Comparison of ENCODE assay signal across 9 mouse cellular contexts in genomic region chr1:156263352-156263751, GRCm38 (mm10). TPM values are rescaled to one million over a fixed set of nuclear protein-coding genes. Genes with fewer than 3 reads are reported as not detected.
DNase-seq lines count a peak whose midpoint lies in the region; ATAC-seq and TF ChIP-seq lines count a peak whose summit lies in the region.
"Had no signal": no experiment of that assay in that cellular context is flagged by ENCODE, and none has a peak within 500 bp of the region (broad histone marks: within the 10 kb centered on the region; RNA-seq: fewer than 3 reads in every experiment).

No protein-coding gene starts in this region.

- H3K4me1 ChIP-seq in embryonic fibroblast, embryonic 13.5 days (ENCODE audit: control insufficient read depth, insufficient read depth, low read length) = no peaks in the 10 kb centered on the region

- peak; percentile 71 for DNase-seq in 3T3-L1 (ENCODE audit: low read depth, low spot score)
- peak; percentile 22 for DNase-seq in CD4-positive helper T cell, adult 2 months (ENCODE audit: low read depth, low spot score)
- peak; percentile 66 for DNase-seq in brain, embryonic 14.5 days (ENCODE audit: low read depth)
- DNase-seq in kidney, postnatal 14 days = peak; percentile 69
- DNase-seq in lung, adult 18-20 months = peak; percentile 40 to 49
- peak; percentile 66 for DNase-seq in right cerebral cortex, postnatal 4 days

- H3K4me3 ChIP-seq in embryonic fibroblast, embryonic 13.5 days (ENCODE audit: insufficient read depth, low read length) = no peak overlapping the region

- TF ChIP-seq POLR2A in brain, embryonic 14.5 days (IDR thresholded peaks at IDR 0.05; ENCODE audit: borderline replicate concordance, extremely low read depth, insufficient read depth, insufficient read length, poor library complexity, severe bottlenecking) = no peak
- no peak for TF ChIP-seq POLR2A in embryonic fibroblast, embryonic 13.5 days (IDR thresholded peaks at IDR 0.05; ENCODE audit: low read depth, low read length)

- peak; percentile 91 for TF ChIP-seq CTCF in brain, embryonic 14.5 days (IDR thresholded peaks at IDR 0.05; ENCODE audit: borderline replicate concordance, extremely low read depth, insufficient read depth, insufficient read length)
- peak; percentile 67; the same call in 1 of the 2 replicates for TF ChIP-seq CTCF in embryonic fibroblast, embryonic 13.5 days (IDR thresholded peaks at IDR 0.05; ENCODE audit: borderline replicate concordance, insufficient read depth, low read length)

- H3K27ac ChIP-seq in embryonic fibroblast, embryonic 13.5 days (ENCODE audit: insufficient read depth, low read length) = no peak overlapping the region

- ATAC-seq in activated CD4-positive, CD25-positive, alpha-beta regulatory T cell, adult 4 months = no peak

RNA-seq across cellular contexts. Expression of gene Tdrd5, which starts 40.1 kb away (rescaled TPM):
- 0.91 and 1.1 TPM in 2 replicates for polyA plus RNA-seq in brain, embryonic 14.5 days (2012; rRNA removed)
- 0.72 TPM in 1 of 2 replicates, not detected in the other for polyA plus RNA-seq in embryonic fibroblast, embryonic 13.5 days (2011; ENCODE audit: insufficient read length, low read depth, missing spikeins)
- polyA plus RNA-seq in activated CD4-positive, CD25-positive, alpha-beta regulatory T cell, adult 4 months (2017; shearing (Covaris generic)) = not detected

RNA-seq across cellular contexts. Expression of gene Nphs2, which starts 47.2 kb away (rescaled TPM):
- polyA plus RNA-seq in brain, embryonic 14.5 days (2012; rRNA removed) = 0.05 TPM in 2 replicates
- polyA plus RNA-seq in embryonic fibroblast, embryonic 13.5 days (2011; ENCODE audit: insufficient read length, low read depth, missing spikeins) = not detected in 2 replicates
- not detected for polyA plus RNA-seq in activated CD4-positive, CD25-positive, alpha-beta regulatory T cell, adult 4 months (2017; shearing (Covaris generic))
- polyA plus RNA-seq: gonadal fat pad, adult 2 months had no signal

RNA-seq across cellular contexts. Expression of gene Fam163a, which starts 58.5 kb away (rescaled TPM):
- polyA plus RNA-seq in brain, embryonic 14.5 days (2012; rRNA removed) = 1.7 and 4.0 TPM in 2 replicates
- not detected in 2 replicates for polyA plus RNA-seq in embryonic fibroblast, embryonic 13.5 days (2011; ENCODE audit: insufficient read length, low read depth, missing spikeins)
- polyA plus RNA-seq in activated CD4-positive, CD25-positive, alpha-beta regulatory T cell, adult 4 months (2017; shearing (Covaris generic)) = not detected
- polyA plus RNA-seq: gonadal fat pad, adult 2 months had no signal
